Mouse (Mus musculus) cerebellum, postnatal 4 days (tissue): ENCODE data around the gene Olfr362.
"Not testable (repeated sequence)": the region's sequence is repeated elsewhere in the genome, so short reads cannot be mapped to it uniquely, and the experiment has no call there.

ENCODE experiments used
- DNase-seq, 2 experiments: peaks; one replicate each; pipeline ENCODE4 v3.0.0; 2022; ENCODE audit warnings: low spot score in 2 of 2, mixed read lengths in 1 of 2

Olfr362 gene

GRCm38 (mm10) chr2:37117810-37118209 lies at the start of gene Olfr362:
Gene Olfr362, minus strand, starts transcription at chr2:37117910.
- no peak for DNase-seq

- DNase-seq = no peak
Measured at GRCm38 (mm10) chr2:37139022-37139421, 21.3 kb upstream of the Olfr362 start, which contains the start of gene Olfr364-ps1. Gene Olfr364-ps1, plus strand, starts transcription at chr2:37139322.

- not testable (repeated sequence) for DNase-seq
Measured at GRCm38 (mm10) chr2:37089190-37089589, 28.5 kb downstream of the Olfr362 start, which contains the start of gene Olfr361. Gene Olfr361, minus strand, starts transcription at chr2:37089290.

- no peak for DNase-seq
Measured at GRCm38 (mm10) chr2:37065446-37065845, 52.3 kb downstream of the Olfr362 start, which contains the start of gene Olfr360. Gene Olfr360, plus strand, starts transcription at chr2:37065746.
